Mouse (Mus musculus) embryonic facial prominence, embryonic 15.5 days (tissue): Measurements from ENCODE around the gene Nbea. TPM values are rescaled to one million over a fixed set of nuclear protein-coding genes. Genes with fewer than 3 reads are reported as not detected.
"Not testable (repeated sequence)": the region's sequence is repeated elsewhere in the genome, so short reads cannot be mapped to it uniquely, and the experiment has no call there.

ENCODE experiments used
- ATAC-seq: fragments of 200-750 bp; cut with Nextera tagmentation; 2 replicates; pipeline ENCODE4 v1.8.0; 2017; ENCODE audit warnings: low read depth, moderate TSS enrichment; ENCODE audit not compliant: insufficient number of reproducible peaks, low FRiP score, low TSS enrichment
- H3K27ac ChIP-seq: fragments of 300-500 bp; sonication (generic); replicated peaks from 2 replicates; pipeline ENCODE4 v1.5.1; 2015; ENCODE audit warnings: mild to moderate bottlenecking, inconsistent platforms
- H3K27me3 ChIP-seq: fragments of 300-500 bp; sonication (generic); 2 replicates; pipeline ENCODE4 v1.6.1; 2015; ENCODE audit warnings: inconsistent platforms
- H3K36me3 ChIP-seq: fragments of 300-500 bp; sonication (generic); 2 replicates; pipeline ENCODE4 v1.6.1; 2015; ENCODE audit warnings: mild to moderate bottlenecking, inconsistent platforms
- H3K4me1 ChIP-seq: fragments of 300-500 bp; sonication (generic); 2 replicates; pipeline ENCODE4 v1.6.1; 2015; ENCODE audit warnings: inconsistent platforms
- H3K4me2 ChIP-seq: fragments of 300-500 bp; sonication (generic); replicated peaks from 2 replicates; pipeline ENCODE4 v1.6.1; 2015; ENCODE audit warnings: mild to moderate bottlenecking, inconsistent platforms
- H3K4me3 ChIP-seq: fragments of 300-500 bp; sonication (generic); replicated peaks from 2 replicates; pipeline ENCODE4 v1.5.1; 2015; ENCODE audit warnings: mild to moderate bottlenecking, inconsistent platforms
- H3K9ac ChIP-seq: fragments of 300-500 bp; sonication (generic); 2 replicates; pipeline ENCODE4 v1.6.1; 2015; ENCODE audit warnings: inconsistent platforms
- H3K9me3 ChIP-seq: fragments of 300-500 bp; sonication (generic); replicated peaks from 2 replicates; pipeline ENCODE4 v1.6.1; 2016; ENCODE audit warnings: inconsistent platforms
- WGBS: fragments of 180-500 bp; shearing (Covaris S2); methylation state at CpG from one replicate; pipeline ENCODE4 v1.1.7; 2015; 5-methylcytosine and 5-hydroxymethylcytosine counted together
- polyA plus RNA-seq: library from polyadenylated mRNA; unstranded; fragments of >200 nt; fragmentation: Nextera tagmentation; extraction: Ambion mirVana; gene quantifications from 2 replicates; pipeline ENCODE4 v1.2.1, GENCODE M21; 2015

The Nbea gene
- polyA plus RNA-seq, 1 experiment from 2014 or later, result 13.3 TPM

GRCm38 (mm10) chr3:56018494-56018893 lies 165.0 kb downstream of the Nbea start:
- no peaks in the 10 kb centered on the region for H3K27me3 ChIP-seq
- ATAC-seq, result no peak
- H3K36me3 ChIP-seq, result peaks cover 7% of the 10 kb centered on the region; the same call in 1 of the 2 replicates
- 80% methylated on average over 3 of the region's 3 CpGs for WGBS
- no peak overlapping the region for H3K9ac ChIP-seq
- H3K4me3 ChIP-seq, result no peak overlapping the region
- H3K4me2 ChIP-seq, result no peak overlapping the region
- no peaks in the 10 kb centered on the region for H3K9me3 ChIP-seq
- H3K27ac ChIP-seq, result no peak overlapping the region
- H3K4me1 ChIP-seq, result no peaks in the 10 kb centered on the region

GRCm38 (mm10) chr3:56011132-56011531 lies 172.4 kb downstream of the Nbea start:
- no peak for ATAC-seq

GRCm38 (mm10) chr3:56007991-56008390 lies 175.5 kb downstream of the Nbea start:
- H3K9ac ChIP-seq, result no peak overlapping the region
- H3K9me3 ChIP-seq, result no peaks in the 10 kb centered on the region
- H3K36me3 ChIP-seq, result peaks cover 6% of the 10 kb centered on the region; the same call in 1 of the 2 replicates
- 15% methylated on average over 2 of the region's 2 CpGs for WGBS
- H3K27me3 ChIP-seq, result no peaks in the 10 kb centered on the region
- no peak overlapping the region for H3K4me3 ChIP-seq
- ATAC-seq, result no peak
- H3K27ac ChIP-seq, result no peak overlapping the region
- H3K4me2 ChIP-seq, result no peak overlapping the region
- no peaks in the 10 kb centered on the region for H3K4me1 ChIP-seq

More at GRCm38 (mm10) chr3:56011132-56011531, 172.4 kb downstream of the Nbea start:
- H3K4me1 ChIP-seq, result no peaks in the 10 kb centered on the region
- no peaks in the 10 kb centered on the region for H3K27me3 ChIP-seq
- H3K9ac ChIP-seq, result no peak overlapping the region
- peaks cover 6% of the 10 kb centered on the region; the same call in 1 of the 2 replicates for H3K36me3 ChIP-seq
- no peaks in the 10 kb centered on the region for H3K9me3 ChIP-seq
- H3K27ac ChIP-seq, result no peak overlapping the region
- no peak overlapping the region for H3K4me3 ChIP-seq
- 74% methylated on average over 3 of the region's 3 CpGs for WGBS
- no peak overlapping the region for H3K4me2 ChIP-seq

- ATAC-seq, result no peak
- Histone ChIP-seq H3K4me1 (no peaks in the 10 kb centered on the region), H3K4me2 (no peak overlapping the region), H3K9ac (no peak overlapping the region), H3K9me3 (no peaks in the 10 kb centered on the region), H3K27ac (no peak overlapping the region), H3K36me3 (no peaks in the 10 kb centered on the region; the same call in 1 of the 2 replicates), H3K4me3 (no peak overlapping the region), H3K27me3 (no peaks in the 10 kb centered on the region)
- WGBS, result 0% methylated on average over 1 of the region's 1 CpGs
Observed at GRCm38 (mm10) chr3:56000259-56000658, 183.2 kb downstream of the Nbea start.

GRCm38 (mm10) chr3:55978361-55978760 lies 205.1 kb downstream of the Nbea start:
- Histone ChIP-seq H3K4me1 (no peaks in the 10 kb centered on the region), H3K9me3 (no peaks in the 10 kb centered on the region), H3K36me3 (peaks cover 19% of the 10 kb centered on the region), H3K27ac (no peak overlapping the region), H3K27me3 (no peaks in the 10 kb centered on the region), H3K4me2 (no peak overlapping the region), H3K4me3 (no peak overlapping the region), H3K9ac (no peak overlapping the region)
- whole genome bisulfite sequencing, result 89% methylated on average over 2 of the region's 2 CpGs
- no peak for ATAC-seq

- not testable (repeated sequence) for H3K27me3 ChIP-seq, H3K9me3 ChIP-seq, H3K27ac ChIP-seq, H3K4me1 ChIP-seq, H3K4me3 ChIP-seq, ATAC-seq, H3K4me2 ChIP-seq, H3K9ac ChIP-seq
- H3K36me3 ChIP-seq, result peaks cover 12% of the 10 kb centered on the region
- 95% methylated on average over 14 of the region's 14 CpGs for WGBS
Observed at GRCm38 (mm10) chr3:55976986-55977385, 206.5 kb downstream of the Nbea start.

- no peak overlapping the region for H3K9ac ChIP-seq
- ATAC-seq, result no peak
- H3K4me1 ChIP-seq, result no peaks in the 10 kb centered on the region
- no peak overlapping the region for H3K4me2 ChIP-seq
- H3K27me3 ChIP-seq, result no peaks in the 10 kb centered on the region
- peaks cover 12% of the 10 kb centered on the region; the same call in 1 of the 2 replicates for H3K36me3 ChIP-seq
- 43% methylated on average over 10 of the region's 10 CpGs for WGBS
- no peak overlapping the region for H3K4me3 ChIP-seq
- H3K9me3 ChIP-seq, result no peaks in the 10 kb centered on the region
- no peak overlapping the region for H3K27ac ChIP-seq
Observed at GRCm38 (mm10) chr3:55965723-55966156, 217.8 kb downstream of the Nbea start.

GRCm38 (mm10) chr3:55963032-55963431 lies 220.5 kb downstream of the Nbea start:
- Histone ChIP-seq H3K27me3 (no peaks in the 10 kb centered on the region), H3K36me3 (peaks cover 6% of the 10 kb centered on the region; the same call in 1 of the 2 replicates), H3K4me1 (no peaks in the 10 kb centered on the region), H3K4me3 (no peak overlapping the region), H3K9me3 (no peaks in the 10 kb centered on the region), H3K27ac (no peak overlapping the region), H3K4me2 (no peak overlapping the region), H3K9ac (no peak overlapping the region)
- 88% methylated on average over 8 of the region's 8 CpGs for WGBS
- no peak for ATAC-seq

- H3K27ac ChIP-seq, result no peak overlapping the region
- no peak overlapping the region for H3K4me2 ChIP-seq
- no peaks in the 10 kb centered on the region for H3K4me1 ChIP-seq
- no peaks in the 10 kb centered on the region for H3K9me3 ChIP-seq
- no peak overlapping the region for H3K9ac ChIP-seq
- H3K27me3 ChIP-seq, result no peaks in the 10 kb centered on the region
- ATAC-seq, result no peak
- 0 out of 2 replicates have a peak, but pooled peaks cover 3% of the 10 kb centered on the region for H3K36me3 ChIP-seq
- H3K4me3 ChIP-seq, result no peak overlapping the region
- WGBS, result 84% methylated on average over 5 of the region's 5 CpGs
Observed at GRCm38 (mm10) chr3:55949994-55950393, 233.5 kb downstream of the Nbea start.

- Histone ChIP-seq H3K27me3 (no peaks in the 10 kb centered on the region), H3K4me3 (no peak overlapping the region), H3K4me1 (no peaks in the 10 kb centered on the region), H3K27ac (no peak overlapping the region), H3K9ac (no peak overlapping the region), H3K4me2 (no peak overlapping the region), H3K36me3 (0 out of 2 replicates have a peak, but pooled peaks cover 3% of the 10 kb centered on the region), H3K9me3 (no peaks in the 10 kb centered on the region)
- 89% methylated on average over 2 of the region's 2 CpGs for WGBS
- ATAC-seq, result no peak
Observed at GRCm38 (mm10) chr3:55949148-55949547, 234.4 kb downstream of the Nbea start.

GRCm38 (mm10) chr3:55927343-55927742 lies 256.2 kb downstream of the Nbea start:
- Histone ChIP-seq H3K27ac (no peak overlapping the region), H3K4me2 (no peak overlapping the region), H3K9ac (no peak overlapping the region), H3K4me3 (no peak overlapping the region), H3K27me3 (no peaks in the 10 kb centered on the region), H3K36me3 (peaks cover 11% of the 10 kb centered on the region), H3K9me3 (no peaks in the 10 kb centered on the region), H3K4me1 (no peaks in the 10 kb centered on the region)
- whole genome bisulfite sequencing, result 67% methylated on average over 2 of the region's 2 CpGs
- no peak for ATAC-seq

- H3K9me3 ChIP-seq, result no peaks in the 10 kb centered on the region
- H3K9ac ChIP-seq, result no peak overlapping the region
- H3K4me3 ChIP-seq, result no peak overlapping the region
- H3K4me2 ChIP-seq, result no peak overlapping the region
- ATAC-seq, result no peak
- no peaks in the 10 kb centered on the region for H3K36me3 ChIP-seq
- no peaks in the 10 kb centered on the region for H3K27me3 ChIP-seq
- H3K27ac ChIP-seq, result no peak overlapping the region
- WGBS, result 72% methylated on average over 1 of the region's 1 CpGs
- H3K4me1 ChIP-seq, result no peaks in the 10 kb centered on the region
Observed at GRCm38 (mm10) chr3:55909290-55909689, 274.2 kb downstream of the Nbea start.
